Mouse (Mus musculus) yolk sac, embryonic 10.5 days (tissue): Measurements from ENCODE around the gene Arel1.
A peak's percentile ranks its signal among the peaks of the same experiment; 100 is the strongest.

Source experiments
- DNase-seq: peaks from one replicate; pipeline ENCODE4 v3.0.0-alpha.2; 2017; ENCODE audit warnings: low spot score

Gene Arel1

DNA sequence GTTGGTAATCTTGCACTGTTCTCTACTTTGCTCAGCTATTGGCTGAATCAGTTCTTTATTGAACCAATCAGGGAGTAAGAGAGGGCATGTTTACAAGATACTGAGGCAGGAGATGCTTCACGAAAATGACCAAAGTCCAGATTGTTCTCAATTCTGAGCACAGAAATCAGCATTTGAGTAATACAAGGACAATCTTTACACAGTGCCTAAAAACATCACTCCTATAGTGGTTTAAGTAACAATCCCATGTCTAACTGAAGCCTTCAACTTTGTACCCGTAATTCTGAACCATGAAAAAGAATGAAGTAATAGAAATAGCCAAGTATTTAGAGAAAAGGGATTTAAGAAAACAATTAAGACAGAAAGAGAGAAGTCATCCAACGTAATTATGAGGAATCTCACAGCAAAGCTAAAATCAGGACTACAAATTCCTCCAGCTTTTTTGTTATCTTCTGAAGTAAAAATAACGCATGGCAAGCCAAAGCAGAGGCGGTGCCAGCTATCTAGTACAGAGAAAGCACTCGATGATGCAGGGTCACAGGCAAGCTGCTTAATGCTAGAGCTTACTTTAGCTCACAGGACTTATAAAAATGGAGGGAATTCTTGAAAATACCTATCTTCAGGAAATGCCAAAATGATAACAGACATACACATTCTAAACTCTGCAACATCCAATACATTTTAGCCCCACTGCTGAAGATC, 22.0 kb downstream of the Arel1 start:
- DNase-seq: no peak

DNA sequence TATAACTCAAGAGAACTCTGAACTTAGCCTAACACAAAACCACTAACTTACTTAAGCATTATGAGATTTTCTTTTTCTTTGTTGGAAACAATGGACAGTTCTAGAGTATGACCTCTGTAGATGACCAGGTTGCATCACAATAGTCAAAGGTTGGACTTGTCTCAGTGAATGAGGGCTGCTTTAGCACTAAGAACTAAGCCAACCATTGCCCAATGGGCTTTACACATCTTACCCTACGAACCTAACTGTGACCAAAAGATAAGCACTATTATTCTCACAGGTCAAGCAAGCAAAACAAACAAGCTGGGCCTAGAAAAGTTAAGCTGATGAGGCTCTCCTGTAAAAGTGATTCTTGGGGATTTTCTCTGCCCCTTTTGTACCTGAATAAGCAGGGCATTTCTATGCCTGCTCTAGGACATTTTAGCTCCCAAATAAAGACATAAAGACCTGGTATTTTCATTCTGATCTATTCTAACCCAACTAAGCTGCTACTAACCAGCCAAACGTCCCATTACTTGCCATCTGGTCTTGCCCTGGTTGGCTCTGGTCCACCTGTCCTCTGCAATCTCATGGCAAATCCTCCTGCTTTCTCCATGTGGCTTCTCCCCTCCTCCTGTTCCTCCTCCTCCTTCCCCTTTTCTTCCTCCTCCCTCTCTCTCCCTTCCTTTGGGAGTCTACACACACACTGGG, 22.7 kb downstream of the Arel1 start:
- no peak for DNase-seq

DNA sequence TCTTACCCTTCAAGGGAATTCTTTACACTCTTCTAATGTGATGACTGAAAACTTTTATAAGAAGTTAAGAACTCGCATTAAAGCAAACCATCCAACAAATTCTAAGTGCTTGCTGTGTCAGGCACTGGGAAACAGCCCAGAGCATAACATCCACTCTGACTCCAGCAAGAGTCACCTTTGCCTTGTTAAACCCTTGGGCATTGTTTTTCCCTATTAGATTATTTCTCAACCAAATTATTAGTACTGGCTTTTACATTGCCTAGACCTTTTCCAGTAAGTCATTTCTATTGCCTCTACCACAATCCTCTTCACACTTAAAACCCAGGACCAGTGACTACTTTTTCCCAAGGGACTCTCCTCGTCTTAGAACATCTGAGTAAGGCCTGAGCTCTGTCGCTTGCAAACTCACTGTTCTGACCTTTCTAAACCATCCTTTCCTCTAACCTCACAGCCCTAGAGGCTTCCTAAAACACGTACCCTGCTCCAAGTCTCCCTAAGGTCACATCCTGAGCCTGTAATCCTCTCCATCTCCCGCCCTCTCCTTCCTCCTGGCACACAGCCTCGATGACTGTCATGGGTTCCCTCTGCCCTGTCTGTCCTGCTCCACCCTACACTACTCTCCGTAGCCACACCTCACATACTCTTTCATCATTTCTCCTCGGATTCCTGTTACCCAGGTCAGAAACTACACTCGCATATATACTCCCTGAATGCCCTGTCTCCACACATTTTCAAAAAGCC, 25.7 kb downstream of the Arel1 start:
- no peak for DNase-seq

DNA sequence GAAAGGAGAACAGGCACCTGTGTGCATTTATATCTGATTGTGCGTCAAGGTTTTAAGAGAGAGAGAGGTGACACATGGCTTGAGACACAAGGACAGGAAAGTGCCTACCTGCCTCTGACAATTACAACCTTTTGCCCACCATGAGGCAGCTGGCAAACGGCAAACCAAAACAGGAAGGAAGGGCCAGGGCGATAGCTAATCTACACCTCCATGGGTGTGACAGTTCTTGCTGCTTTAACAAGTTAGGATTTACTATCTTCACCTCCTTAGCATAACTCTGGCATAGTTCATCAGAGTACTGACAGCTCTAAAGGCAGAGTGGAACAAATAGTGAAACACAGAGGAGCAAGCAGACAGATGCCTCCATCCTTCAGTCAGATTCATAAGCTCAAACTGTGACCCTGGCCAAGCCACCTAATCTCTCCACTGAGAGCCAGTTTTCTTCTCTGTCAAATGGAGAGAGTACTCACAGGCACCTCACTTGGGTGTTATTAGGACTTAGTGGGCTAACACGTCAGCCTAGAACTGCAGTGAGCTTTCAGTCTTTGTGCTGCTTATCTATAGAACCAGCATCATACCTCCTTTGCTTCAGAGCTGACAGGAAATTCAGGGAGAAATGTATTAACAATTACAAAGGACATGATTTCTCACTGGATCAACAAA, 26.4 kb downstream of the Arel1 start:
- no peak for DNase-seq

DNA sequence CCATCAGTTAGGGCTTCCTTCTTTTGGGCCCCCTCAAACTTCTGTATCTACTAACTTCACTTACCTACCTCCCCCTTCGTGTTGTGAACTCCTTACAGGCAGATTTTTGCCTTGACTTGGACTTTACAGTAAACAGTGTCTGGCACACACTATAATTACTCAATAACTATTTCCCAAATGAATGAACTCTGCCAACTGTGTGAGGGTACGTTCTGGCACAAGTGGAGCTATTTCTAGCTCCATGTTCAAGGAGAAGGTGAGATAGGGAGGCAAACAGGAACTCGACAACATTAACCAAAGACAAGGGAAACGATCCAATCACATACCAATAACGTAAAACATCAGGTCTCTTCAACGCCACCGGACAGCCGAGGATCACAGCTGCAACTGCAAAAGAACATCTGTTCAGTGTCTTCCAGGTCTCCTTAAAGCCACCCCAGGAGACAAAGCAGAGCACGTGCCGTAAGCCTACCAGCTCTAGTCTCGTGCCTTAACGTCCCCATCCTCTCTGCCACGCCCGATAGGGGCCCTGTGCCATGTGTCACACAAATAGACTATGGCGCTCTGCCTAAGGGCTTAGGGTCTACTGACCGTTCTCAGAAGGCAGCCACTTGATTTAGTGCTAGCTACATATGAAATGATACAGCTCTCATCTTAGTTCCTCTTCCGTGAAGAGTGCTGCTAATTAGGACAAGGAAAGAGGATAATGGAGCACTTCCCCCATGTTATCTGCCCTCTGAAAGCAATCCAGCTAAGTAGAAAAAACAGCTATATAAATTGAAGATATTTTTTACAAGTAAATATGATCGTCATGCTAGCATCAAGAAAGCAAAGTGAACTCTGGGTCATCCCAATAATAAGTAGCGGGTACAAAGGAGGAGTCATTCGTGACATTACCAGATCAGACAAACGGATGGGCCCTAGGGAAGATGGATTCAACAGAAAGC, 27.4 kb downstream of the Arel1 start:
- DNase-seq: no peak

DNA sequence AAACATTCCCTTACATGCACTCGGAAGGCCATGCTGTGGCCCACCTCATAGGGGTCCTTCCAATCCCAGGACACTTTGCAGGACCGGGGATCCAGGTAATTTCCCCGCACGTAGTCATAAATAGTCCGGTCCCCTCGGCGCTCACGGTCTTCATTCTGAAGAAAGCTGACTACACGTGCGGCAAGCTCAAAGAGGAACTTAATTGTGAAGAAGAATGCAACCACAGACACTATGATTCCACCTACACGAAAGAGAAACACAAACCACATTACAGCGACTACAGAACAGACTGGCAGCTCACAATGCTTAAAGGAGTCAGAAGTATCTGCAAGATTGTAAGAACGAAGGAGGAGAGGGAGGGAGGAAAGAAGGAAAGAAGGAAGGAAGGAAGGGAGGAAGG, 29.0 kb downstream of the Arel1 start:
- no peak for DNase-seq

DNA sequence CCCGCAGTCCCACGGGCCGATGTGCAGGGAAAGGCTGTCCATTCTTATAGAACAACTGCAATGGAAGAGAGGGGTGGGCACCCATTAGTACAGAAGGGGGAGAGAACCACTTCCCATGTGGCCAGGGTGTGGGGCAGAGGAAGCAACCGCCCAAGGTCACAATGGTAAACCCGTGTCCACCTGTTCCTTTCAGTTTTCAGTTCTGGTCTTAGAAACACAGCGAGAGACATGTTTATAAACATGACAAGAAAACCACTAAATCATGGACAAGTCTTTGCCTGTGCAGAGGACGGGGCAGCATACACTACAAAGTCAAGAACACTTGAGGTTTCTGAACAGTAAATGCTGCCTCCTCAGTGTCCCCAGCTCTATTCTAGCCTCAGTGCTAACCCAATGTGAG, 30.4 kb downstream of the Arel1 start:
- no peak for DNase-seq

GRCm38 (mm10) chr12:84939117-84939516, 31.6 kb downstream of the Arel1 start:
- no peak for DNase-seq

- DNase-seq: no peak
Measured at GRCm38 (mm10) chr12:84935343-84935742, 35.4 kb downstream of the Arel1 start.

- DNase-seq: no peak
Measured at GRCm38 (mm10) chr12:84932210-84932609, 38.5 kb downstream of the Arel1 start.

DNA sequence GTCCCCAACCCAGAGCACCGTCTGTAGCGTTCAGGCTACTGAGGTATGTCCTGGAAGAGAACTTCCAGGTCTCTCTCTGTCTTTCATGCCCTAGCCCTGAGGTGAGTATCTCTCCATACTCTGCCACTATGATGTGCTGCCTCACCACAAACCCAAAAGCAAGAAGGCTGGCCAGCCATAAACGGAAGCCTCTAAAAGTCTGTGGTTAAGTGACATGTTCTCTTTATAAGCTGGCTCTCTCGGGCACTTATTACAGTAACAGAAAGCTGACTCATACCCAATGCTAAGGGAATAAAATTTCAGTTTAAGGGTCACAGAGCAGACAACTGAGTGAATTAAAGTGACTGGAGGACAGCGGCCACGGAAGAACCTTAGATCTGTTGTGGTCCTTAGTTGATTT, 44.2 kb downstream of the Arel1 start:
- no peak for DNase-seq

DNA sequence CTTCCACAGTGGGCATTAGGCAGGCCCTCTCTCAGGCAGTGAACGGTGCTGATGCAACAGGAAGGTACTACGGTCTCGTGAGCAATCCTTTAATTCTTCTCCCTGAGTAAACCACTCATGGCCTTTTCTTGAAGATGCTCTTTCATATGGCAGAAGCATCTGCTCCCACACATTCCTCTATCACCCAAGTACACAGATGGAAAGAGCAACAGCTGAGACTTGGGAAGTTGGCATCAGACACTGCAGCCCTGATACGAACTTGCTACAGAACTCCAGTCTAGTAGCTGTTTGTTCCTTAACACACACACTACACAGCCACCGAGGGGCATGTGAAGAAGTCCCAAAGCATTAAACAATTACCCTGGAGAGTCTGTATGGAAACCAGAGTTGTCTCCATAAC, 46.4 kb downstream of the Arel1 start:
- DNase-seq: no peak

DNA sequence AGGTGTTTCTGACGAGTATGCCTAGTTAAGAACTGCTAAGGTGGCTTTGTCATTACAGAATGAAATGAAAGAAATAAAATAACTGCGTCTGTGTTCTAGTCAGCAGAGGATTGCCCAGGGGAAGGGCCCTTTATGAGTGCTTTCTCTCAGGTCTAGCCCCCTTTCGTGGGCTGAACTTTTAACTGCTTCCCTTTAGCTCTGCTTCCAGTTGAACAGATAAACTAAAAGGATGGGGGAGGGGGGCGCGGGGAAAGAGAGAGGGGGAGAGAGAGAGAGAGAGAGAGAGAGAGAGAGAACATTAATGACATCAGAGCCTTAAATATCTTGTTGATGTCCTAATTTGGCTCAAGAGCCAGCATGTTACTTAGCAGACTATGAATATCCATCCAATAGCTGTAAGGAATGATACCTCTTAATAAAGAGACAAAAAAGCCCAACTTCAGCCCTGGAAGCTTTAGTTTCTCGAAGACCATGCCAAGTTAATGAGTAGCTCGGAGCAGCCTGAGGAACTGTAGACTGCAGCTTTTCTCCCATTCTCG, 48.8 kb downstream of the Arel1 start:
- peak; percentile 32 for DNase-seq

GRCm38 (mm10) chr12:84918809-84919208, 51.9 kb downstream of the Arel1 start:
- no peak for DNase-seq

DNA sequence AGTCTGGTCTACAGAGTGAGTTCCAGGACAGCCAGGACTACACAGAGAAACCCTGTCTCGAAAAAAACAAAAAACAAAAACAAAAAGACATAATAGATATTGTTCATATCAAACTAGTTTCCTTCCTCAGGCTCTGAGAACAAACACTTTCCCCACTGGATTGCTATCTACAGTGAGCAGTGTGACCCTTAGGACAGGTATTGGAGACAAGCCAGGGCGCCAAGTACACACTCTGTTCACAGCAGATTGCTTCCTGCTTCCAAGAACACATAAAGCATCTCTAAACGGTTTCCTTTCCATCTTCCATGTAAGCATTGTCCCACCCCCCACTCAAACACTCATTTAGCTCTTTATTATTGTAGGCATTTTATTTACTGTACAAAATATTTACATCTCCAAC, 52.9 kb downstream of the Arel1 start:
- no peak for DNase-seq

DNA sequence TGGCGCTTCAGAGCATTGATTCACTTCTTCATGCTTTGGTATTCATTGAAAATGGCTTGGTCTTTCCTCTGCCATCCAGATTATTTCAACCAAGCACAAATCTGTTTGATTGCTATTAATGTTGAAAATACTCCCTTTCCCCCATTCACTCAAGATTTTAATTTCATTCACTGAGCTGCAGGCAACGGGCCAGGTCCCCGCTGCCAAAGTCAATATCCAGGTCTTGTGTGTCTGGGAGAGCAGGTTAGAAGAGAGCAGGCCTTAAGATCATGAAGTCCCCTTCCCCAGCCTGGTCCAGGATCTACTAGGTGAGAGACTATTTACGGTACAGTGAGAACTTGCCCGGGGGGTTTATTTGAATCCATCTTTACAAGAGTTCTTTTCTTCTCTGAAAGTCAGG, 55.7 kb downstream of the Arel1 start:
- no peak for DNase-seq

- DNase-seq: no peak
Measured at GRCm38 (mm10) chr12:84912652-84913104, 58.0 kb downstream of the Arel1 start.

- no peak for DNase-seq
Measured at GRCm38 (mm10) chr12:84911640-84912039, 59.1 kb downstream of the Arel1 start.

- no peak for DNase-seq
Measured at GRCm38 (mm10) chr12:84910066-84910465, 60.6 kb downstream of the Arel1 start.

GRCm38 (mm10) chr12:84907627-84908480, 62.8 kb downstream of the Arel1 start:
- DNase-seq: no peak
